Mouse (Mus musculus) gastrocnemius, postnatal 10 days (tissue): Measurements from ENCODE around the gene Rnd1. TPM values are rescaled to one million over a fixed set of nuclear protein-coding genes. Genes with fewer than 3 reads are reported as not detected.
A peak's percentile ranks its signal among the peaks of the same experiment; 100 is the strongest.

ENCODE experiments used
- DNase-seq: peaks from one replicate; pipeline ENCODE4 v3.0.0; 2021; ENCODE audit warnings: mixed read lengths
- total RNA-seq, 2 experiments: library from RNA; stranded (reverse); gene quantifications; 2 replicates each; pipeline ENCODE4 v1.2.3; 2021

Rnd1 gene
- total RNA-seq, 2 experiments from 2014 or later = 0.49 to 1.9 TPM

- no peak for DNase-seq
Measured at GRCm38 (mm10) chr15:98637155-98637554, 40.1 kb downstream of the Rnd1 start.

DNA sequence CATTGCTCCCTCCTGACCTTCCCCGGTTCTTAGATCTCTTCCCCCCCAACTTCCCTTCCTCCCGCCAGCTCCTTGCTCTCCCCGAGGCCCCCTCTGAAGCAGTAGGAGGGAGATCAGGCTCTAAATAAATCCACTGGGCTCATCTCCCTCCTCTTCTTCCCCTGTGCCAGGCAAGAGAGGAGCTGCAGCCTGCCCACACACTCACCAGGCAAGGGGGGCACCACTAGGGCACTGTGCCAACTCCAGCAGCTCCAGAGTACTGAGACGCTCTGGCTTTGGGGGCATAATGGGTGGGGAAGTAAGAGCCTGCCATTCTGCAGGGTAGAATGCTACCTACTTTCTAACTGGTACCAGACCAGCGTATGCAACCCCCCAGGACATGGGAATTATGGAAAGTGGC is 40.7 kb downstream of the Rnd1 start:
- no peak for DNase-seq

DNA sequence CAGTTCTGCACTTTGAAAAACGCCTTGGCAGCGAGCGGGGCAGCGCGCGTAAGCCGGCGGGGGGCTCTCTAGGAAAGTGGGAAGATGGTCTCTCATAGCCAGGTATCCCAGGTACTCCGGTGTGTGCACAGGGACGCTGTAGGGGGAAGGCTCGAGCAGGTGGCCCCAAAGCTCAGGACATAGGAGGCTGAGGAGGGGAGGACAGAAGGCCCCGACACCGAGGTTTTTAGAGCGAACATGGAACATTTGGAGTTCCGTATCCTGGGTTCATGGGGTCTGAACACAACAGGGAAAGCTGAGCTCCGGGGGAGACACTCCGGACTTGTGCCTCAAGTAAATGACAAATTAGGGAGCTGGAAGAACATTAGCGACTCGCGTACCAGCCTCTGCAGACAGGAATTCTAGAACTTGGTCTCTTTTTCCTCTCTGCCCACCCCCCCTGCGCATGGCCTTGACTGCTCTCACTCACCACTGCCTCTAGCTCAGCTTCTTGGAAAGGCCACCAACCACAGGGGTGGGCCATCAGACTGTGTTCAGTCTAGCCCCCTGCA is 41.9 kb downstream of the Rnd1 start:
- DNase-seq = no peak

- peak; percentile 77 for DNase-seq
Measured at GRCm38 (mm10) chr15:98634541-98635081, 42.6 kb downstream of the Rnd1 start.

DNA sequence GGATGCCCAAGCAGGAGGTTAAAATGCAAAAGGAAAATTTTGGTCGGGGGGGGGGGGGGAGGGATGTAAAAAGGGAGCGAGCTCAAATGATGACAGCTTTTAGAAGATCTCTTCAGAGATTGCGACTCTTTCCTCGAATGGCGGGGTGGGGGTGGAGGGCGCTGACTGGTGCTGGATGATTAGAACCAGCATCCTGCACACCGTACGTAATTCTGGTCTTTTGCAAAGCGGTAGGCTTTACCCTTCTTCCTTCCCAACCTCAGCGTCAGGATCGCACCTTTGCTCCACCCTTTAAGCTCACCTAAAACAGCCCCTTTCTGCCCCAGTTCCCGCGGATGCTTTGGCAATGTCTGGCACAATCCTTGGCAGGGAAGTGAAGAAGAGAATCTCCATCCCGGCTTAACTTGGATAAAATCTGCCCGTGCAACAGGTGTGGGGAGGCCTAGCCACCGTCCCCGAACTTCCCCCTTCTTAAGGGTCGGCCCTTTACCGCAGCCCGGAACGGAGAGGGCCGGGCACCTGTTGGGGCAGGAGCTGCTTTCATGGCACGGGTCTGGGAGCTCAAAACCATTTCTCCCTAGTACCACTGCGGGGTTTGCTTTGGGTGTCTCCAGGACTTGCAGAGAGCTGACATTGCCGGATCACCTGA is 43.3 kb downstream of the Rnd1 start:
- DNase-seq = no peak

DNA sequence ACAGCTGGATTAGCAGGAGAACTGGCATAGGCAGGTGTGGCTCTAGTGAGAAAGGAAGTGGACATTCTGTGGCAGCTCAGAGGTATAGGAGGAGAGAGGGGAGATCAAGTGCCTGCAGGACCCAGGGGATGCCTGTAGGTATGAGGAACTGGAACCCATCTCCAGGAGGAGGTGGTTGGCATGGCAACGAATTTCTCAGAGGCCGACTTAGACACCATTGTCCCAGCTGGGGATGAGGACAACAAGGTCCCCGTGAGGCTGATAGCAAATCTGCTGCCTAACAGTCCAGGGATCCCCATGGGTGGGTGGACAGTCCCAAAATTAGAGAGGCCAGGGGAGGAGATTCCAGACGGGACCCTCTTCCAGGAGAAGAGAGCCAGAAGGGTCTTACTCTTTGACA is 44.3 kb downstream of the Rnd1 start:
- DNase-seq = no peak

- peak; percentile 66 for DNase-seq
Measured at GRCm38 (mm10) chr15:98632107-98632744, 45.0 kb downstream of the Rnd1 start.

DNA sequence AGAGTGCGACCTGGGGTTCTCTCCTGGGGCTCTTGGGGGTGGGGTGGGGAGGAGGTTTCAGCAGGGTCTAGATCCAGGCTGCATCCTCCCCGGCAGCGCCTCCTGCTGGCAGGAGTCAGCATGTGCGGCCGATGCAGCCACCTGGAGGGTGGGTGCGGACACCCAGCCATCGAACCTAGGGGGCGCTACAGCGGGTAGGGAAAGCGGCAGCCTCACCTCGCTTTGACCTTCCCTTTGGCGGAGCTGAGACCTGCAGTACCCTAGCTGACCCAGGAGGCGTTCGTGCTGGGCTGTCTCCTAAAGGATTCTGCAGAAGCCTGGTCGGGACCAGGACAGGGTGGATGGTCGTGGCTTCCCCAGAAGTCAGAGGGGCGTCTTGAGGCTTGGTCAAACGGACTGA is 45.8 kb downstream of the Rnd1 start:
- peak; percentile 93 for DNase-seq

DNA sequence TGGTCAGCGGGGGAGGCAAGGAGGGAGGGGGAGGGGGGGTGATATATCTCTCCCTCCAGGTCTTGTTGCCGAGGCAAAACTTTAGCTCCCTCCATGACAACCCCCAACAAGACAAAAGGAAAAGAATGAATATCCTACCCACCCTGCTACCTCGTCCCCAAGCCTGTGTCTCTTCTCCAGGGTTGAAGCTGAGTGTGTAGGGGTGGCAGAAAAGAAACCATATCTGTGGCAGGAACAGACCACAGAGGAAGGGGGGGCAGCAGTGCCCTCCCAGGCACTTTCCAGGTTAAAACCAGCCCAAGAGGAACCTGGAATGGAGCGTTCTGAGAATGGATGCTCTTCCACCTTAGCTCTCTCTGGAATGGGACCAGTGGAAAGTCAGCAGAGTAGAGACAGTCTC is 46.7 kb downstream of the Rnd1 start, which contains the start of gene Cacnb3:
TSS of gene Cacnb3 (plus strand) at position 301 of the 400 bp plus-strand sequence.
- DNase-seq = no peak

DNA sequence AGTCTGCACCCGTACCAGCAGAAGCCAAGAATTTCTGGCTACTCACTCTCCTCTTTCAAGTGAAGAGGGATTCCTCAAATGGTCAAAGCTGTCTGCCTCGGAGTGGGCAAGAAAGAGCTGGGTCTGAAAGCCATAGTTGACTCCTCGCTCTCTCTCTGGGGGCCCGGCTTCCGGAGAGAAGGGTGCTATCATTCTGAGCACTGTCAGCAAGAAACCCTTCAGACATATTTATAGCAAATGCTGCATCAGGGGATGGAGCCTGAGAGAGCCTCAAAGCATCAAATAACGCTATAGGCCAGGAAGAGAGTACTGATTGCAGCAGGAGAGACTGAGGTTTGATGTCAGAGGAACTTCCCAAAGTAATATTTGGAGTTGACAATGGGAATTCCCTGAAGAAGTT is 47.8 kb downstream of the Rnd1 start:
- no peak for DNase-seq

DNA sequence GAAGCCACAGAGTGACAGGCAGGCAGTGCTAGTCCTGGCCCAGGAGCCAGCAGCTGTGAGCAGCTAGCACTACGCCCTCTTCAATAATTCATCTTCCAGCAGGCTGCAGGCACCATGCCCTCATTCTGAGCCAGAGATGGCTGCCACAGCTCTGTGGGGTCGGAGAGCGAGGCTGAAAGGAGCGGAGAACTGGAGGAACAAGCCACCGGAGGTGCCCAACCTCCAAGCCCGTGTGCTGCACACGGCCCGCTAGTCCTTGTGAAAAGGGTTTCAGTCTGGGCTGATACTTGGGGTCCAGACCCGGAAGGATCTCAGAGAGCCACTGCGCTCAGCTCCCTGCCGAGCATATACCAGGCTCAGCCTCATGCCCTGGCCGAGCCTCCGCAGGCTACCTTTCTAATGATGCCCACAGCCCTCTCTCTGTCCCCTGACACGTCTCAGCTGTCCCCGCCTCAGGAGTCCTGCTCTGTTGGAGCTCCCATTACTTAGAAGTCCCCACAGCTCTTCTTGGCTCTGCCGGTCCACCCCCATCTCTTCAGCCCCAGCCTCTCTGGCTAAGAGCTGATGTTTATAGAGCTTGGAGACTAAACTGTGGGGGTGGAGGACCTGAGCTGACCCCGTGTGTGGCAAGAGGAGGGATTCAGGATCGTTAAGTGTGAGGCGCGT is 48.5 kb downstream of the Rnd1 start:
- peak; percentile 53 for DNase-seq

- no peak for DNase-seq
Measured at GRCm38 (mm10) chr15:98626487-98627212, 50.6 kb downstream of the Rnd1 start.

- DNase-seq = no peak
Measured at GRCm38 (mm10) chr15:98626078-98626477, 51.2 kb downstream of the Rnd1 start.

GRCm38 (mm10) chr15:98623361-98623821 is 53.9 kb downstream of the Rnd1 start:
- DNase-seq = no peak

- DNase-seq = no peak
Measured at GRCm38 (mm10) chr15:98622721-98623120, 54.5 kb downstream of the Rnd1 start.

- DNase-seq = no peak
Measured at GRCm38 (mm10) chr15:98622199-98622598, 55.1 kb downstream of the Rnd1 start.

GRCm38 (mm10) chr15:98617176-98617537 is 60.1 kb downstream of the Rnd1 start:
- DNase-seq = peak; percentile 79

DNA sequence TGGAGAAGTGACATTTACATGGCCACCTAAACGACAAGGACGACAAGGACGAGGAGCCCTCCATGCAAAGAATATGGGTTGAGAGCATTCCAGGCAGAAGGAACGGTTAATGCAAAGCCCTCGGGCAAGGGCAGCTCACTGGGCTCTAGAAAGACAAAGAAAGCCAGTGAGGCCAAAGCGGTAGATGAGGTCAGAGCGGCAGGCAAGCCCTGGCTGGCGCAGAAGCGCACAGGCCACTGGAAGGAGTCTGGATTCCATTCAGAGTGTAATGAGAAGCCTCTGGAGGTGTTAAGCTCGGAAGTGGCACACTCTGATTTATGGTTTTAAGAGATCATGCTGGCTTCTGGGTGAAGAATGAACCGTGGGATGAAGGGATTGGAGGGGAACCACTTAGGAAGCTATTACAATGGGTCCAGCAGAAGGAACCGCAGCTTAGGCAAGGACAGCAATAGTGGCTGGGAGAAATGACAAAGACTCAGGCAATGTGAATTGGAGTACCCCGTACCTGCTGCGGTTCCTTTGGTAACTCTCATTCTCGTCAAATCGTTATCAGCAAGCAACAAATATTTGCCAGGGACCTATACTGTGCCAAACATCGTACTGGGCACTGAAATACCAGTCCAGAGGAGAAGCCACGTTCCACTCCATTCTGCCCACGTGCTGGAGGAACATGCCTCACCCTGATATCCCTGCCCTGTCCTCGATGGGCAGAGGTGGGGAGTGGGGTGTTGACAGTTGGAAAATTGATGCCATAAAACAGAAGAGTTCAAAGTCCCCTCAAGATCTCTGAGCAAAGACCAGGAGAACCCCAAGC is 60.7 kb downstream of the Rnd1 start:
- DNase-seq = no peak

- DNase-seq = no peak
Measured at GRCm38 (mm10) chr15:98615751-98616150, 61.5 kb downstream of the Rnd1 start.

DNA sequence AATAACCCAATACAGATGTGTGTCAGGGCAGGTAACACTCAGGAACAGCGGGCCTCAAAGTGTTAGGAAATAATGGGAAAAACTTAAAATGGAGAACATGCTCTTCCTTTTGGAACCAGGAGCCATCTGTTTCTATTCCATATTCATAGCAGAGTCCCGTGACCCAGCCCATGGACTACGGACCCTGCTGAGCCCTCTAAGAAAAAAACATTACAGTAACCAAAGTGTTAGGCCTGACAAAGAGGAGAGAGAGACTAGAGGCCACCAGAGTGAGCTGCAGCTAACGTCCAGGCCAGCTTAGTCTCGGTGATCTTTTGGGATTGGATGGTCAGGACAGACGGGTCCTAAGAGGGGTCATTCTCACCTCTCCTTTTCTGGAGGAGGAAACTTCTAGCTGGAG is 62.3 kb downstream of the Rnd1 start:
- no peak for DNase-seq

GRCm38 (mm10) chr15:98614551-98614950 is 62.7 kb downstream of the Rnd1 start:
- DNase-seq = no peak
